Mouse (Mus musculus) urinary bladder, postnatal 25 days (tissue): Measurements from ENCODE around the gene Prss36.

ENCODE experiments used
- DNase-seq: peaks from one replicate; pipeline ENCODE4 v3.0.0; 2022; ENCODE audit warnings: low spot score

Gene Prss36

GRCm38 (mm10) chr7:127935028-127935722 lies 11.3 kb downstream of the Prss36 start:
- peak; percentile 95 for DNase-seq

GRCm38 (mm10) chr7:127934075-127934474 lies 12.4 kb downstream of the Prss36 start:
- DNase-seq = no peak

- DNase-seq = no peak
Measured at GRCm38 (mm10) chr7:127932273-127933031, 14.1 kb downstream of the Prss36 start.

GRCm38 (mm10) chr7:127931351-127932135 lies 15.0 kb downstream of the Prss36 start:
- no peak for DNase-seq

GRCm38 (mm10) chr7:127930636-127931035 lies 15.9 kb downstream of the Prss36 start:
- no peak for DNase-seq

- DNase-seq = no peak
Measured at GRCm38 (mm10) chr7:127929923-127930322, 16.6 kb downstream of the Prss36 start, which contains the start of gene Prss8. TSS of gene Prss8 (minus strand) at chr7:127930104.

GRCm38 (mm10) chr7:127928596-127928995 lies 17.9 kb downstream of the Prss36 start:
- no peak for DNase-seq

- DNase-seq = no peak
Measured at GRCm38 (mm10) chr7:127927726-127928125, 18.8 kb downstream of the Prss36 start.

GRCm38 (mm10) chr7:127926846-127927245 lies 19.7 kb downstream of the Prss36 start:
- DNase-seq = no peak

- no peak for DNase-seq
Measured at GRCm38 (mm10) chr7:127926066-127926465, 20.5 kb downstream of the Prss36 start.

GRCm38 (mm10) chr7:127925252-127925651 lies 21.3 kb downstream of the Prss36 start:
- no peak for DNase-seq

GRCm38 (mm10) chr7:127923714-127924113 lies 22.8 kb downstream of the Prss36 start:
- DNase-seq = no peak

GRCm38 (mm10) chr7:127922451-127923275 lies 23.9 kb downstream of the Prss36 start:
- no peak for DNase-seq

- no peak for DNase-seq
Measured at GRCm38 (mm10) chr7:127921516-127921915, 25.0 kb downstream of the Prss36 start.

GRCm38 (mm10) chr7:127919290-127919689 lies 27.2 kb downstream of the Prss36 start:
- DNase-seq = no peak

GRCm38 (mm10) chr7:127918203-127918602 lies 28.3 kb downstream of the Prss36 start:
- no peak for DNase-seq

GRCm38 (mm10) chr7:127915293-127915692 lies 31.2 kb downstream of the Prss36 start:
- DNase-seq = no peak

- DNase-seq = no peak
Measured at GRCm38 (mm10) chr7:127912938-127913337, 33.6 kb downstream of the Prss36 start.

GRCm38 (mm10) chr7:127912190-127912871 lies 34.2 kb downstream of the Prss36 start, which contains the start of gene Kat8:
TSS of gene Kat8 (plus strand) at chr7:127912516.
- peak; percentile 78 for DNase-seq

- DNase-seq = no peak
Measured at GRCm38 (mm10) chr7:127908656-127909055, 37.9 kb downstream of the Prss36 start.

GRCm38 (mm10) chr7:127907939-127908338 lies 38.6 kb downstream of the Prss36 start:
- DNase-seq = no peak
